Mouse (Mus musculus): ENCODE data around the gene Nr1h4. TPM values are rescaled to one million over a fixed set of nuclear protein-coding genes. Genes with fewer than 3 reads are reported as not detected.
A peak's percentile ranks its signal among the peaks of the same experiment; 100 is the strongest.

Gene Nr1h4
- polyA plus RNA-seq, 1 experiment from 2014 or later, result 17.8 TPM

DNA sequence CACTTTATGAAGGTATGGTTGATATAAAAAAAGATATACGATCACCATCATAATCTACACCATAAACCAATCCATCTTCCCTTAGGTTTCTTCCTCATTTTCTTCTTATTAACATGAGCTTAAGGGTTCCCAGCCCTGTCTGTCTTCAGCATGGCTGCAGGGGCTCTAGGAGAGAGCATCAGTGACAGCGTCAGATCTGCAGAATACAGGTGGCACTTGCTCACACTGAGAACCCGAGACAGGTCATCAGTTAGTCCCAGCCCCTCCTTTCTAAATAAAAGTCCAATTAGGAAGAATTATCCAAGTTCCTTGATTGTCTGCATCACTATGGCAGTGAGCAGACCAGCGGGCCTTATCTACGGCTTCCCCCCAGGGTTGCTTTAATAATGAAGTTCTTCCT lies 934 bp downstream of the Nr1h4 start:
- no peak for DNase-seq (ENCODE audit: low spot score)
- no peak overlapping the region for H3K27ac ChIP-seq (ENCODE audit: low read depth)
- H3K9me3 ChIP-seq (ENCODE audit: control insufficient read depth, low read length), result no peaks in the 10 kb centered on the region
- no peaks in the 10 kb centered on the region for H3K27me3 ChIP-seq (replicated peaks; ENCODE audit: control insufficient read depth, insufficient read depth, low read length)
- ATAC-seq (replicated peaks; ENCODE audit: low FRiP score, low TSS enrichment, low read depth), result no peak
- whole genome bisulfite sequencing, result 82% methylated on average over 5 of the region's 5 CpGs
- no peak overlapping the region for H3K9ac ChIP-seq (ENCODE audit: low read length)
- H3K4me3 ChIP-seq (ENCODE audit: low read depth, low read length), result no peak overlapping the region
- H3K4me1 ChIP-seq (replicated peaks; ENCODE audit: control insufficient read depth, insufficient read depth, low read length), result peaks cover 6% of the 10 kb centered on the region; the same call in 1 of the 2 replicates
- no peak overlapping the region for H3K4me2 ChIP-seq (ENCODE audit: low read length)
- H3K36me3 ChIP-seq (ENCODE audit: control insufficient read depth, insufficient read depth, low read length), result no peaks in the 10 kb centered on the region

DNA sequence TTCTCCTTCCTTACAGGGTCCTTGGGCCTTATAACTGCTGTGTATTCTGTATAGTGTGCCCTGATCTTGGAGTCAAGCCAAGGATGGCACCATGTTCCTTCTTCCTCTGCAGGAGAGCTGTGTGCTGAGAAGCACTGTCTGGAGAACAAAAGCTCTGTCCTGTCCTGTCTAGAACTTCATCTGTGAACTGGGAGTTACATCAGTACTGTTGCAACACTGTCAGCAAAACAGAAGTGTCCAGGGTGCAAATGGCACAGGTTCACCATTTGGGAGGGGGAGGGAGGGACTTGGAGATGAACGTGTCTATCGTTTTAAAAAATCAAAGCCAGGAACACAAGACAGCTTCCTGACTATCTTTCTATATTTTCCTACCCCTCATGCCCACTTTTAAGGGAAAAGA lies 1.4 kb downstream of the Nr1h4 start:
- Histone ChIP-seq H3K9ac (ENCODE audit: low read length) (no peak overlapping the region), H3K9me3 (ENCODE audit: control insufficient read depth, low read length) (no peaks in the 10 kb centered on the region), H3K27me3 (replicated peaks; ENCODE audit: control insufficient read depth, insufficient read depth, low read length) (no peaks in the 10 kb centered on the region), H3K4me1 (replicated peaks; ENCODE audit: control insufficient read depth, insufficient read depth, low read length) (peaks cover 6% of the 10 kb centered on the region; the same call in 1 of the 2 replicates), H3K4me3 (ENCODE audit: low read depth, low read length) (no peak overlapping the region), H3K36me3 (ENCODE audit: control insufficient read depth, insufficient read depth, low read length) (no peaks in the 10 kb centered on the region), H3K27ac (ENCODE audit: low read depth) (no peak overlapping the region), H3K4me2 (ENCODE audit: low read length) (no peak overlapping the region)
- no peak for DNase-seq (ENCODE audit: low spot score)
- ATAC-seq (replicated peaks; ENCODE audit: low FRiP score, low TSS enrichment, low read depth), result no peak
- 93% methylated on average over 2 of the region's 2 CpGs for WGBS

DNA sequence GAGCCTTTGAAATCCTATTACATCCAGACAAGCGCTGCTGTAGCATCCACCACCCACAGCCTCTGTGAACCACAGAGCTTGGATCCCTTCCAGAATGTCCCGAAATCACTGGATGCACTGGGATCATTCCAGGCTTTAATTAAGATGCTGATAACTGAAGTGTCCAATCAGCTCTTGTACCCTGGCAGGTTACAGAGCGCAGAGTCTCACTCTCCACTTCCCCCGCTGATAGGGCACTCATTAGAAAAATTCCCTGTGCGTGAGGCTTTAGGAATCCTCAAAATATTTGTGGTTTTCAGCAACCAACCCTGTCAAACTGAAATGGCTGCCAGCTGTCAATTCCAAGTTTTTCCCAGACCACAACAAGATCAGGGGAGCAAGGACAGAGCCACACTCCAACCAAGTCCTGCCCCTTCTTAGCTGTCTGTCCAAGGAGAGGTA lies 2.2 kb downstream of the Nr1h4 start:
- no peaks in the 10 kb centered on the region for H3K9me3 ChIP-seq (ENCODE audit: control insufficient read depth, low read length)
- H3K36me3 ChIP-seq (ENCODE audit: control insufficient read depth, insufficient read depth, low read length), result no peaks in the 10 kb centered on the region
- 59% methylated on average over 5 of the region's 5 CpGs for WGBS
- no peak overlapping the region for H3K4me3 ChIP-seq (ENCODE audit: low read depth, low read length)
- no peak overlapping the region for H3K27ac ChIP-seq (ENCODE audit: low read depth)
- H3K4me1 ChIP-seq (replicated peaks; ENCODE audit: control insufficient read depth, insufficient read depth, low read length), result peaks cover 6% of the 10 kb centered on the region; the same call in 1 of the 2 replicates
- DNase-seq (ENCODE audit: low spot score) (no peak), ATAC-seq (replicated peaks; ENCODE audit: low FRiP score, low TSS enrichment, low read depth) (no peak)
- H3K4me2 ChIP-seq (ENCODE audit: low read length), result no peak overlapping the region
- no peaks in the 10 kb centered on the region for H3K27me3 ChIP-seq (replicated peaks; ENCODE audit: control insufficient read depth, insufficient read depth, low read length)
- no peak overlapping the region for H3K9ac ChIP-seq (ENCODE audit: low read length)

DNA sequence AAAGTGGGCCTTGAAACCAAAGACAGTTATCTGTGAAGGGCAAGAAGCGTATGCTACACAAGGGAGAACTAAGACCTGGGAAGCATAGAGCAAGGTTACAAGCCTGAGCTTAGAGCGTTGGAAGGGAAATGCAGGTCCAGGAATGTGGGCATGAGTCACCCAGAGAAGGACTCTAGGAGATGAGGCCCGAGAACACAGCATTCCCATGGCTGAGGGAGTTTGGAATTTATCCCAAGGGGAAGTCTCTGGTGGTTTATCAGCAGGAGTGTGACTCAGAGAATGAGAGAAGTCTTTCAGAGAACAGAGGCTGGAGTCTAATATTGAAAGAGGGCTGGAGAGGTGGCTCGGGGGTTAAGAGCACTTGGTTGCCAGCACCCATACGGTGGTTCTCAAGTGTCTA lies 6.3 kb downstream of the Nr1h4 start:
- no peak for ATAC-seq (replicated peaks; ENCODE audit: low FRiP score, low TSS enrichment, low read depth)
- 72% methylated on average over 5 of the region's 5 CpGs for WGBS

DNA sequence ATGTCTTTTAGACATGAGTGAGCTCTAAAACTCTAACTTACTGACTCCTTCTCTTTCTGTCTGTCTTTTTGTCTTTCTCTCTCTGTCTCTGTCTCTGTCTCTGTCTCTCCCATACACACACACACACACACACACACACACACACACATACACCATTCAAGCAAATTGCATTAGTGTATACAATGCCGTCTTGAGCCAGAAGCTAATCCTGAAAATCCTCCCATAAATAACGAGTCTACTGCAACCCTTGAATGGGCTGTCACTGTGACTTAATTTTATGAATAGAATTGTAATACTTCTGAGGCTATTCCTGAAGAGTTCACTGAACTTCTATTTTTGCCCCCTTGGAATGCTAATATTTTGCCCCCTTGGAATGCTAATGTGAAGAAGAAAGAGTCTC lies 7.6 kb downstream of the Nr1h4 start:
- no peak overlapping the region for H3K4me3 ChIP-seq (ENCODE audit: low read depth, low read length)
- WGBS, result 58% methylated on average over 2 of the region's 2 CpGs
- H3K9me3 ChIP-seq (ENCODE audit: control insufficient read depth, low read length), result no peaks in the 10 kb centered on the region
- no peak overlapping the region for H3K27ac ChIP-seq (ENCODE audit: low read depth)
- no peaks in the 10 kb centered on the region for H3K27me3 ChIP-seq (replicated peaks; ENCODE audit: control insufficient read depth, insufficient read depth, low read length)
- no peak overlapping the region for H3K9ac ChIP-seq (ENCODE audit: low read length)
- H3K4me1 ChIP-seq (replicated peaks; ENCODE audit: control insufficient read depth, insufficient read depth, low read length), result no peaks in the 10 kb centered on the region
- no peak overlapping the region for H3K4me2 ChIP-seq (ENCODE audit: low read length)
- DNase-seq (ENCODE audit: low spot score), result no peak
- no peaks in the 10 kb centered on the region for H3K36me3 ChIP-seq (ENCODE audit: control insufficient read depth, insufficient read depth, low read length)
- ATAC-seq (replicated peaks; ENCODE audit: low FRiP score, low TSS enrichment, low read depth), result no peak

More for the DNA sequence above, 6.3 kb downstream of the Nr1h4 start:
- Histone ChIP-seq H3K4me1 (replicated peaks; ENCODE audit: control insufficient read depth, insufficient read depth, low read length) (no peaks in the 10 kb centered on the region), H3K27ac (ENCODE audit: low read depth) (no peak overlapping the region), H3K9ac (ENCODE audit: low read length) (no peak overlapping the region), H3K36me3 (ENCODE audit: control insufficient read depth, insufficient read depth, low read length) (no peaks in the 10 kb centered on the region), H3K4me3 (ENCODE audit: low read depth, low read length) (no peak overlapping the region), H3K4me2 (ENCODE audit: low read length) (no peak overlapping the region), H3K9me3 (ENCODE audit: control insufficient read depth, low read length) (no peaks in the 10 kb centered on the region), H3K27me3 (replicated peaks; ENCODE audit: control insufficient read depth, insufficient read depth, low read length) (no peaks in the 10 kb centered on the region)
- DNase-seq (ENCODE audit: low spot score), result no peak

DNA sequence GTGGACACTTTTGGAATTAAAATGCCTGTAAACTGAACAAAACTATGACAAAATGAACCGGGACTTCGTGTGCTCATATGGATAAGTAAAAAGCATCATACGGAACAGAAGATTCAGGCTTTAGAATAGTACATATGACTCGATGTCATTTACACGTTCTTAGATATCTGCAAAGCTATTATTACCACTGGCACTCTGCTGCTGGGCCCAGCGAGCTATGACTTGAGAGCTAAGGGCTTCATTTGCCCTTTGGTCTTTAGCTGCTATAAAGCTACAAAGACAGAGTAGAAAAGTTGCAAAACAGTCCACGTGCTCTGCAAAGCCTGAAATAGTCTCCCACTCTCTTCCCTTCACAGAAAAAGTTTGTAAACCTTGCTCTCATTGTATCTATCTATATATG lies 10.9 kb downstream of the Nr1h4 start:
- no peak for ATAC-seq (replicated peaks; ENCODE audit: low FRiP score, low TSS enrichment, low read depth)

DNA sequence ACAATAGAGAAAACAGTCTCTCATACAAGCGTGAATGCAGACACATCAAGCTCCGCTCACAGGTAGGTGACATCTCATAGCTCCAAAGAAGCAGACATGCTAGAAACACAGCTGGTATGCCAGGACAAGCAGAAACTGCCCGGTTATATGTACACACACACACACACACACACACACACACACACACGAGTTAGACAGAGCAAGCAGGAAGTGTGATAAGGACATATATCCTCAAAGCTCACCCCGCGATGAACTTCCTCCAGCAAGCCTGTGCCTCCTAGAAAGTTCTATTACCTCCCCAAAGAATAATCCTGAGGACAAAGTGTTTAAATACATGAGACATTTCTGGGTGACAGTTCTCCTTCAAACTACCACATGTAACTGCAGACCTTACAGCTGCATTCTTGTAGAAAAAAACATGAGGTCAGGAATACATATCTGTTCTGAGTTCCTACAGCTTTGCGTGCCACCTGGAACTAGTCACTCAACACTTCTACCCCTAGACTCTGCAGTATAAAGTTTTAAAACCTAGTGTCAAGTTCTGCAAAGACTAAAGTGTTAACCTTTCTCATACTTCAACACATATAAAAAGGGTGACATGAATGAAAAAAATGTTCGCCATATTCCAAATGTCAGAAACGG lies 11.5 kb downstream of the Nr1h4 start:
- DNase-seq (ENCODE audit: low spot score), result no peak
- H3K27ac ChIP-seq (ENCODE audit: low read depth), result 0 out of 2 replicates have a peak overlapping the region, but pooled peaks have one; percentile 11
- no peak for ATAC-seq (replicated peaks; ENCODE audit: low FRiP score, low TSS enrichment, low read depth)

More for the DNA sequence above, 10.9 kb downstream of the Nr1h4 start:
- 75% methylated on average over 7 of the region's 7 CpGs for WGBS
- Histone ChIP-seq H3K9me3 (ENCODE audit: control insufficient read depth, low read length) (no peaks in the 10 kb centered on the region), H3K4me1 (replicated peaks; ENCODE audit: control insufficient read depth, insufficient read depth, low read length) (no peaks in the 10 kb centered on the region), H3K9ac (ENCODE audit: low read length) (no peak overlapping the region), H3K36me3 (ENCODE audit: control insufficient read depth, insufficient read depth, low read length) (no peaks in the 10 kb centered on the region), H3K27ac (ENCODE audit: low read depth) (no peak overlapping the region), H3K4me3 (ENCODE audit: low read depth, low read length) (no peak overlapping the region), H3K27me3 (replicated peaks; ENCODE audit: control insufficient read depth, insufficient read depth, low read length) (no peaks in the 10 kb centered on the region), H3K4me2 (ENCODE audit: low read length) (no peak overlapping the region)
- no peak for DNase-seq (ENCODE audit: low spot score)

DNA sequence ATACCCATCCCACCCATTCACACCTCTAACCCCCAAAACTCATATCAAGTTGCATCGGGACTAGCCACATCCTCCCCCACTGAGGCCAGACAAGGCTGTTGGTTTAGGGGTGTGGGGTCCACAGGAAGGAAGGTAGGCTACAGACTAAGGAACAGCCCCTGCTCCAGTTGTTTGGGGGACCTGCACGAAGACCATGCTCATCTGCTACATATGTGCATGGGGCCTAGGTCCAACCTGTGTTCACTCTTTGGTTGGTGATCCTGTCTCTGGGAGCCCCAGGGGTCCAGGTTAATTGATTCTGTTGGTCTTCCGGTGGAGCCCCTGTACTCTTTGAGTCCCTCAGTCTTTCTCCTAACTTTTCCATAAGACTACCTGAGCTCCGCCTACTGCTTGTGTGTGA lies 13.0 kb downstream of the Nr1h4 start:
- WGBS, result 91% methylated on average over 4 of the region's 4 CpGs
- no peak for ATAC-seq (replicated peaks; ENCODE audit: low FRiP score, low TSS enrichment, low read depth)
- Histone ChIP-seq H3K4me2 (ENCODE audit: low read length) (no peak overlapping the region), H3K27ac (ENCODE audit: low read depth) (no peak overlapping the region), H3K4me1 (replicated peaks; ENCODE audit: control insufficient read depth, insufficient read depth, low read length) (no peaks in the 10 kb centered on the region), H3K27me3 (replicated peaks; ENCODE audit: control insufficient read depth, insufficient read depth, low read length) (no peaks in the 10 kb centered on the region), H3K4me3 (ENCODE audit: low read depth, low read length) (no peak overlapping the region), H3K36me3 (ENCODE audit: control insufficient read depth, insufficient read depth, low read length) (no peaks in the 10 kb centered on the region), H3K9ac (ENCODE audit: low read length) (no peak overlapping the region), H3K9me3 (ENCODE audit: control insufficient read depth, low read length) (no peaks in the 10 kb centered on the region)
- DNase-seq (ENCODE audit: low spot score), result no peak

More for the DNA sequence above, 11.5 kb downstream of the Nr1h4 start:
- H3K4me1 ChIP-seq (replicated peaks; ENCODE audit: control insufficient read depth, insufficient read depth, low read length), result no peaks in the 10 kb centered on the region
- H3K4me3 ChIP-seq (ENCODE audit: low read depth, low read length), result no peak overlapping the region
- 74% methylated on average over 9 of the region's 9 CpGs for WGBS
- no peaks in the 10 kb centered on the region for H3K9me3 ChIP-seq (ENCODE audit: control insufficient read depth, low read length)
- no peak overlapping the region for H3K9ac ChIP-seq (ENCODE audit: low read length)
- no peaks in the 10 kb centered on the region for H3K36me3 ChIP-seq (ENCODE audit: control insufficient read depth, insufficient read depth, low read length)
- no peaks in the 10 kb centered on the region for H3K27me3 ChIP-seq (replicated peaks; ENCODE audit: control insufficient read depth, insufficient read depth, low read length)
- no peak overlapping the region for H3K4me2 ChIP-seq (ENCODE audit: low read length)

DNA sequence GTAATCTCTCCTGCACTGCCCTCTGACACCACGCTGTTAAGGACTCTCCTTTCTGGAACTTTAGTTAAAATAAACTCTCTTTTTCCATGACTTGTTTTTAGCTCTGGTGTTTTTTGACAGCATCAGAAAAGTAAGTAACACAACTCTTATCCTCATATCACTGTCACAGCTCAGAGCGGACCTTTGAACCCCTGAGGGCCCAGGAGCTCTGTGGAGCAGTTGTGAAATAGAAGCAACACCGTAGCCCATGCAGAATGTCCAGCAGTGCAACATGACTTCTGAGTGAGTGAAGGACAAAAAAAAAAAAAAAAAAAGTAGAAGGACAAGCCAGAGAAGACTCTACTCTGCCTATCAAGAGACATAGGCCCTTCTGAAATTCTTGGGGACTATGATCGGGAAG lies 14.2 kb downstream of the Nr1h4 start:
- Histone ChIP-seq H3K9ac (ENCODE audit: low read length) (no peak overlapping the region), H3K36me3 (ENCODE audit: control insufficient read depth, insufficient read depth, low read length) (no peaks in the 10 kb centered on the region), H3K4me1 (replicated peaks; ENCODE audit: control insufficient read depth, insufficient read depth, low read length) (no peaks in the 10 kb centered on the region), H3K9me3 (ENCODE audit: control insufficient read depth, low read length) (no peaks in the 10 kb centered on the region), H3K27me3 (replicated peaks; ENCODE audit: control insufficient read depth, insufficient read depth, low read length) (no peaks in the 10 kb centered on the region), H3K4me3 (ENCODE audit: low read depth, low read length) (no peak overlapping the region), H3K27ac (ENCODE audit: low read depth) (no peak overlapping the region), H3K4me2 (ENCODE audit: low read length) (no peak overlapping the region)
- 82% methylated on average over 4 of the region's 4 CpGs for WGBS
- ATAC-seq (replicated peaks; ENCODE audit: low FRiP score, low TSS enrichment, low read depth), result no peak
- DNase-seq (ENCODE audit: low spot score), result no peak
